Comparison of ENCODE assay signal across 17 mouse cellular contexts in the genomic region with DNA sequence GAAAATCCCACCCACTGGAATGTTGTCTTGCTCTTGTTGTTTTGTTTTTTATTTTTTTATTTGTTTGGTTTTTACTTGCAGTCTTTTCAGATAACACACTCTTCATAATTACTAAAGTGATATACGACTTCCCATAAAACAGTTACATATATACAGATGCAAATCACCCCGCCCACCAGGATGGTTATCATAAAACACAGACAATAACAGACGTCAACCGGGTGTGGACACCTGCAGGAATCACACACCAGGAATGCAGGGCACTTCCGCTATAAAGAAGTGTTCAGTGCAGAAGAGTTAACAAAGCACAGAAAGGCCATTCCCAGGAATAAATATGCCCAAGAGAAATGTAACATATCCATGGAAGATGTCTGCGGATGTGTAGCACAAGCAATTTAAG. TPM values are rescaled to one million over a fixed set of nuclear protein-coding genes. Genes with fewer than 3 reads are reported as not detected.
"Had no signal": no experiment of that assay in that cellular context is flagged by ENCODE, and none has a peak within 500 bp of the region (broad histone marks: within the 10 kb centered on the region; RNA-seq: fewer than 3 reads in every experiment).

No protein-coding gene starts in this region.

- H3K27me3 ChIP-seq: lung, embryonic 15.5 days; midbrain, embryonic 12.5 days; neural tube, embryonic 12.5 days had no signal

- H3K9me3 ChIP-seq: lung, embryonic 15.5 days; midbrain, embryonic 10.5 days; neural tube, embryonic 12.5 days had no signal

- H3K4me2 ChIP-seq: lung, embryonic 15.5 days; midbrain, embryonic 12.5 days; neural tube, embryonic 12.5 days had no signal

- H3K4me1 ChIP-seq: midbrain, embryonic 10.5 days; midbrain, embryonic 12.5 days; neural tube, embryonic 12.5 days had no signal

- H3K9ac ChIP-seq: lung, embryonic 15.5 days; midbrain, embryonic 12.5 days; neural tube, embryonic 12.5 days had no signal

- ATAC-seq: midbrain, embryonic 16.5 days had no signal

- H3K4me3 ChIP-seq: lung, embryonic 15.5 days; midbrain, embryonic 10.5 days; midbrain, embryonic 12.5 days; myocyte; neural tube, embryonic 12.5 days had no signal

- H3K36me3 ChIP-seq: lung, embryonic 15.5 days; midbrain, embryonic 10.5 days; midbrain, embryonic 12.5 days; neural tube, embryonic 12.5 days had no signal

- DNase-seq: lung, adult 2 months; lung, postnatal 10 days; lung, postnatal 4 days; midbrain, embryonic 14.5 days; retina, postnatal 1 day; right cerebral cortex, postnatal 25 days; right cerebral cortex, postnatal 4 days; spleen, adult 18-20 months; thymus, adult 18-20 months; thymus, postnatal 14 days; thymus, postnatal 36 days had no signal

- H3K27ac ChIP-seq: lung, embryonic 15.5 days; midbrain, embryonic 10.5 days; midbrain, embryonic 12.5 days; neural tube, embryonic 12.5 days had no signal

RNA-seq across cellular contexts. Expression of a gene that starts 55.9 kb away (rescaled TPM):
- polyA plus RNA-seq: myocyte had no signal
